In genomic region chr17:33938783-33939182, GRCm38 (mm10) we compare ENCODE assay signal across 11 mouse cellular contexts. TPM values are rescaled to one million over a fixed set of nuclear protein-coding genes. Genes with fewer than 3 reads are reported as not detected.
DNase-seq lines count a peak whose midpoint lies in the region; ATAC-seq and TF ChIP-seq lines count a peak whose summit lies in the region.
"Had no signal": no experiment of that assay in that cellular context is flagged by ENCODE, and none has a peak within 500 bp of the region (broad histone marks: within the 10 kb centered on the region; RNA-seq: fewer than 3 reads in every experiment).

No protein-coding gene starts in this region.

- peaks cover 24% of the 10 kb centered on the region for H3K4me1 ChIP-seq in forebrain, embryonic 13.5 days
- H3K4me1 ChIP-seq in forebrain, embryonic 11.5 days (replicated peaks; ENCODE audit: control insufficient read depth, insufficient read depth, low read length): peaks cover 8% of the 10 kb centered on the region
- H3K4me1 ChIP-seq in neural tube, embryonic 11.5 days (ENCODE audit: control insufficient read depth, insufficient read depth, low read length): peaks cover 12% of the 10 kb centered on the region
- peaks cover 13% of the 10 kb centered on the region for H3K4me1 ChIP-seq in limb, embryonic 14.5 days (ENCODE audit: control insufficient read depth, insufficient read depth, low read length)

- H3K4me2 ChIP-seq in forebrain, embryonic 13.5 days: peak overlapping the region; percentile 97
- H3K4me2 ChIP-seq in forebrain, embryonic 11.5 days (ENCODE audit: low read depth, low read length, severe bottlenecking): no peak overlapping the region
- peak overlapping the region; percentile 91; the same call in 1 of the 2 replicates for H3K4me2 ChIP-seq in neural tube, embryonic 11.5 days (ENCODE audit: low read depth)
- H3K4me2 ChIP-seq in limb, embryonic 14.5 days (replicated peaks; ENCODE audit: low read depth, low read length, severe bottlenecking): 0 out of 2 replicates have a peak overlapping the region, but pooled peaks have one; percentile 90

- peaks cover 59% of the 10 kb centered on the region for H3K36me3 ChIP-seq in forebrain, embryonic 13.5 days (ENCODE audit: poor library complexity, severe bottlenecking)
- H3K36me3 ChIP-seq in forebrain, embryonic 11.5 days (ENCODE audit: control insufficient read depth, insufficient read depth, low read length): peaks cover 3% of the 10 kb centered on the region; the same call in 1 of the 2 replicates
- peaks cover 13% of the 10 kb centered on the region for H3K36me3 ChIP-seq in neural tube, embryonic 11.5 days (ENCODE audit: control insufficient read depth, insufficient read depth, low read length)
- H3K36me3 ChIP-seq in limb, embryonic 14.5 days (ENCODE audit: control insufficient read depth, insufficient read depth, low read length): peaks cover 50% of the 10 kb centered on the region

- no peak overlapping the region for H3K27ac ChIP-seq in forebrain, embryonic 13.5 days
- no peak overlapping the region for H3K27ac ChIP-seq in forebrain, embryonic 11.5 days (ENCODE audit: low read depth, low read length)
- no peak overlapping the region for H3K27ac ChIP-seq in neural tube, embryonic 11.5 days (ENCODE audit: low read depth, low read length)
- no peak overlapping the region for H3K27ac ChIP-seq in limb, embryonic 14.5 days (replicated peaks; ENCODE audit: low read depth, low read length)

- no peak for TF ChIP-seq POLR2A in limb, embryonic 14.5 days (IDR thresholded peaks at IDR 0.05; ENCODE audit: borderline replicate concordance, extremely low read depth, insufficient read depth, insufficient read length)

- peak overlapping the region; percentile 77 for H3K4me3 ChIP-seq in forebrain, embryonic 13.5 days
- no peak overlapping the region for H3K4me3 ChIP-seq in forebrain, embryonic 11.5 days (ENCODE audit: low read depth, low read length)
- 0 out of 2 replicates have a peak overlapping the region, but pooled peaks have one; percentile 10 for H3K4me3 ChIP-seq in neural tube, embryonic 11.5 days (ENCODE audit: low read depth, low read length)
- H3K4me3 ChIP-seq in limb, embryonic 14.5 days (replicated peaks; ENCODE audit: low read length): peak overlapping the region; percentile 79; the same call in 1 of the 2 replicates

- no peak for ATAC-seq in forebrain, embryonic 13.5 days
- ATAC-seq in forebrain, embryonic 11.5 days (replicated peaks; ENCODE audit: low FRiP score): no peak
- ATAC-seq in neural tube, embryonic 11.5 days (ENCODE audit: insufficient read depth, low FRiP score, low TSS enrichment): no peak
- no peak for ATAC-seq in limb, embryonic 14.5 days (ENCODE audit: low FRiP score, low read depth)
- ATAC-seq: activated CD4-positive, CD25-positive, alpha-beta regulatory T cell, adult 4 months had no signal

- DNase-seq in forebrain, embryonic 11.5 days (ENCODE audit: low spot score): no peak
- DNase-seq in neural tube, embryonic 11.5 days (ENCODE audit: low spot score): no peak
- DNase-seq in neural tube, embryonic 10.5 days (ENCODE audit: extremely low spot score, low spot score): no peak
- no peak for DNase-seq in limb, embryonic 14.5 days (ENCODE audit: low spot score)
- DNase-seq in spleen, adult 18-20 months: no peak
- DNase-seq in cerebellum, postnatal 4 days (ENCODE audit: low spot score in 2 of 2): no peak
- no peak for DNase-seq in thymus, postnatal 36 days
- DNase-seq: cerebellum, adult 8-10 months; heart, postnatal 14 days had no signal

- no peak overlapping the region for H3K9ac ChIP-seq in forebrain, embryonic 13.5 days
- H3K9ac ChIP-seq in forebrain, embryonic 11.5 days (ENCODE audit: low read length): no peak overlapping the region
- no peak overlapping the region for H3K9ac ChIP-seq in neural tube, embryonic 11.5 days (ENCODE audit: low read length)
- no peak overlapping the region for H3K9ac ChIP-seq in limb, embryonic 14.5 days (ENCODE audit: low read depth, low read length, severe bottlenecking)

- no peaks in the 10 kb centered on the region for H3K27me3 ChIP-seq in forebrain, embryonic 13.5 days
- H3K27me3 ChIP-seq in forebrain, embryonic 11.5 days (ENCODE audit: control insufficient read depth, insufficient read depth, low read length): no peaks in the 10 kb centered on the region
- H3K27me3 ChIP-seq in neural tube, embryonic 11.5 days (ENCODE audit: control insufficient read depth, insufficient read depth, low read length): no peaks in the 10 kb centered on the region
- no peaks in the 10 kb centered on the region for H3K27me3 ChIP-seq in limb, embryonic 14.5 days (ENCODE audit: control insufficient read depth, insufficient read depth, low read length)

- WGBS in forebrain, embryonic 13.5 days: 86% methylated on average over 11 of the region's 11 CpGs
- 88% methylated on average over 11 of the region's 11 CpGs for WGBS in forebrain, embryonic 11.5 days
- 79% methylated on average over 11 of the region's 11 CpGs for WGBS in neural tube, embryonic 11.5 days
- 79% methylated on average over 11 of the region's 11 CpGs for WGBS in limb, embryonic 14.5 days

- no peaks in the 10 kb centered on the region for H3K9me3 ChIP-seq in forebrain, embryonic 13.5 days (replicated peaks)
- no peaks in the 10 kb centered on the region for H3K9me3 ChIP-seq in forebrain, embryonic 11.5 days (ENCODE audit: control insufficient read depth, low read length)
- H3K9me3 ChIP-seq in neural tube, embryonic 11.5 days (ENCODE audit: control insufficient read depth, low read length): no peaks in the 10 kb centered on the region
- H3K9me3 ChIP-seq in limb, embryonic 14.5 days (ENCODE audit: control insufficient read depth, low read length): no peaks in the 10 kb centered on the region

RNA-seq across cellular contexts. Expression of gene Pfdn6, which starts 1.4 kb away (rescaled TPM):
- polyA plus RNA-seq in forebrain, embryonic 13.5 days (2015; fragmentation: Nextera tagmentation; extraction: Ambion mirVana): 204 and 214 TPM in 2 replicates
- polyA plus RNA-seq in forebrain, embryonic 11.5 days (2014; fragmentation: Nextera tagmentation; extraction: Ambion mirVana): 202 and 214 TPM in 2 replicates
- polyA plus RNA-seq in neural tube, embryonic 11.5 days (2014; fragmentation: Nextera tagmentation; extraction: Ambion mirVana): 190 and 195 TPM in 2 replicates
- 53.6 and 104 TPM in 2 replicates for polyA plus RNA-seq in limb, embryonic 14.5 days (2012; rRNA removed)
- 135 and 142 TPM in 2 replicates for polyA plus RNA-seq in limb, embryonic 14.5 days (2014; fragmentation: Nextera tagmentation; extraction: Ambion mirVana)

RNA-seq across cellular contexts. Expression of gene Wdr46, which starts 1.7 kb away (rescaled TPM):
- polyA plus RNA-seq in forebrain, embryonic 13.5 days (2015; fragmentation: Nextera tagmentation; extraction: Ambion mirVana): 28.4 and 29.4 TPM in 2 replicates
- polyA plus RNA-seq in forebrain, embryonic 11.5 days (2014; fragmentation: Nextera tagmentation; extraction: Ambion mirVana): 42.6 and 47.2 TPM in 2 replicates
- 29.5 and 33.4 TPM in 2 replicates for polyA plus RNA-seq in neural tube, embryonic 11.5 days (2014; fragmentation: Nextera tagmentation; extraction: Ambion mirVana)
- 30.5 and 30.9 TPM in 2 replicates for polyA plus RNA-seq in limb, embryonic 14.5 days (2012; rRNA removed)
- 21.6 and 25.0 TPM in 2 replicates for polyA plus RNA-seq in limb, embryonic 14.5 days (2014; fragmentation: Nextera tagmentation; extraction: Ambion mirVana)

RNA-seq across cellular contexts. Expression of gene Rgl2, which starts 9.4 kb away (rescaled TPM):
- polyA plus RNA-seq in forebrain, embryonic 13.5 days (2015; fragmentation: Nextera tagmentation; extraction: Ambion mirVana): 39.3 and 46.6 TPM in 2 replicates
- polyA plus RNA-seq in forebrain, embryonic 11.5 days (2014; fragmentation: Nextera tagmentation; extraction: Ambion mirVana): 48.0 and 51.5 TPM in 2 replicates
- polyA plus RNA-seq in neural tube, embryonic 11.5 days (2014; fragmentation: Nextera tagmentation; extraction: Ambion mirVana): 38.7 and 42.6 TPM in 2 replicates
- 193 and 265 TPM in 2 replicates for polyA plus RNA-seq in limb, embryonic 14.5 days (2012; rRNA removed)
- 48.7 and 51.8 TPM in 2 replicates for polyA plus RNA-seq in limb, embryonic 14.5 days (2014; fragmentation: Nextera tagmentation; extraction: Ambion mirVana)

RNA-seq across cellular contexts. Expression of gene B3galt4, which starts 12.5 kb away (rescaled TPM):
- polyA plus RNA-seq in forebrain, embryonic 13.5 days (2015; fragmentation: Nextera tagmentation; extraction: Ambion mirVana): 7.3 and 9.4 TPM in 2 replicates
- 4.0 and 4.3 TPM in 2 replicates for polyA plus RNA-seq in forebrain, embryonic 11.5 days (2014; fragmentation: Nextera tagmentation; extraction: Ambion mirVana)
- polyA plus RNA-seq in neural tube, embryonic 11.5 days (2014; fragmentation: Nextera tagmentation; extraction: Ambion mirVana): 4.4 and 4.9 TPM in 2 replicates
- polyA plus RNA-seq in limb, embryonic 14.5 days (2012; rRNA removed): 7.7 and 9.3 TPM in 2 replicates
- polyA plus RNA-seq in limb, embryonic 14.5 days (2014; fragmentation: Nextera tagmentation; extraction: Ambion mirVana): 4.0 and 6.6 TPM in 2 replicates

RNA-seq across cellular contexts. Expression of gene Vps52, which starts 16.8 kb away (rescaled TPM):
- 58.6 and 61.4 TPM in 2 replicates for polyA plus RNA-seq in forebrain, embryonic 13.5 days (2015; fragmentation: Nextera tagmentation; extraction: Ambion mirVana)
- polyA plus RNA-seq in forebrain, embryonic 11.5 days (2014; fragmentation: Nextera tagmentation; extraction: Ambion mirVana): 44.0 and 46.8 TPM in 2 replicates
- polyA plus RNA-seq in neural tube, embryonic 11.5 days (2014; fragmentation: Nextera tagmentation; extraction: Ambion mirVana): 40.7 and 43.8 TPM in 2 replicates
- polyA plus RNA-seq in limb, embryonic 14.5 days (2012; rRNA removed): 48.8 and 62.7 TPM in 2 replicates
- polyA plus RNA-seq in limb, embryonic 14.5 days (2014; fragmentation: Nextera tagmentation; extraction: Ambion mirVana): 38.6 and 43.4 TPM in 2 replicates
